Mouse (Mus musculus): ENCODE data around the gene Pigu.
A peak's percentile ranks its signal among the peaks of the same experiment; 100 is the strongest.

The Pigu gene

GRCm38 (mm10) chr2:155356971-155357591 lies at the start of gene Pigu:
Gene Pigu, minus strand, starts transcription at chr2:155357430.
- peak; percentile 78 for DNase-seq (ENCODE audit: low spot score)

- no peak for DNase-seq (ENCODE audit: low spot score)
Observed at GRCm38 (mm10) chr2:155404635-155405034, 47.4 kb upstream of the Pigu start.

GRCm38 (mm10) chr2:155401926-155402325 lies 44.7 kb upstream of the Pigu start:
- no peak for DNase-seq (ENCODE audit: low spot score)

GRCm38 (mm10) chr2:155400276-155400675 lies 43.0 kb upstream of the Pigu start:
- no peak for DNase-seq (ENCODE audit: low spot score)

GRCm38 (mm10) chr2:155394586-155394985 lies 37.4 kb upstream of the Pigu start:
- DNase-seq (ENCODE audit: low spot score) = no peak

GRCm38 (mm10) chr2:155388573-155388972 lies 31.3 kb upstream of the Pigu start:
- no peak for DNase-seq (ENCODE audit: low spot score)

GRCm38 (mm10) chr2:155387052-155387451 lies 29.8 kb upstream of the Pigu start:
- DNase-seq (ENCODE audit: low spot score) = no peak

- DNase-seq (ENCODE audit: low spot score) = no peak
Observed at GRCm38 (mm10) chr2:155386534-155386899, 29.3 kb upstream of the Pigu start.

- no peak for DNase-seq (ENCODE audit: low spot score)
Observed at GRCm38 (mm10) chr2:155385731-155386533, 28.7 kb upstream of the Pigu start.

GRCm38 (mm10) chr2:155385090-155385489 lies 27.9 kb upstream of the Pigu start:
- peak; percentile 84 for DNase-seq (ENCODE audit: low spot score)

GRCm38 (mm10) chr2:155382791-155383438 lies 25.7 kb upstream of the Pigu start:
- no peak for DNase-seq (ENCODE audit: low spot score)

GRCm38 (mm10) chr2:155382332-155382700 lies 25.1 kb upstream of the Pigu start:
- DNase-seq (ENCODE audit: low spot score) = no peak

- peak; percentile 98 for DNase-seq (ENCODE audit: low spot score)
Observed at GRCm38 (mm10) chr2:155381643-155382331, 24.6 kb upstream of the Pigu start.

GRCm38 (mm10) chr2:155381060-155381437 lies 23.8 kb upstream of the Pigu start:
- DNase-seq (ENCODE audit: low spot score) = no peak

- no peak for DNase-seq (ENCODE audit: low spot score)
Observed at GRCm38 (mm10) chr2:155380261-155381059, 23.2 kb upstream of the Pigu start, which contains the start of gene Trp53inp2. Gene Trp53inp2, plus strand, starts transcription at chr2:155381059.

GRCm38 (mm10) chr2:155376191-155376590 lies 19.0 kb upstream of the Pigu start:
- DNase-seq (ENCODE audit: low spot score) = no peak

- no peak for DNase-seq (ENCODE audit: low spot score)
Observed at GRCm38 (mm10) chr2:155374521-155374920, 17.3 kb upstream of the Pigu start.

- DNase-seq (ENCODE audit: low spot score) = no peak
Observed at GRCm38 (mm10) chr2:155373886-155374285, 16.7 kb upstream of the Pigu start.

GRCm38 (mm10) chr2:155373302-155373701 lies 16.1 kb upstream of the Pigu start:
- DNase-seq (ENCODE audit: low spot score) = no peak

- no peak for DNase-seq (ENCODE audit: low spot score)
Observed at GRCm38 (mm10) chr2:155372451-155372850, 15.2 kb upstream of the Pigu start.

- DNase-seq (ENCODE audit: low spot score) = peak; percentile 44
Observed at GRCm38 (mm10) chr2:155369333-155369883, 12.2 kb upstream of the Pigu start.
